Mouse (Mus musculus): Measurements from ENCODE around the gene Prpf38b. TPM values are rescaled to one million over a fixed set of nuclear protein-coding genes. Genes with fewer than 3 reads are reported as not detected.
"Not testable (repeated sequence)": the region's sequence is repeated elsewhere in the genome, so short reads cannot be mapped to it uniquely, and the experiment has no call there.

Gene Prpf38b
- polyA plus RNA-seq, 1 experiment from 2014 or later = 73.7 TPM

DNA sequence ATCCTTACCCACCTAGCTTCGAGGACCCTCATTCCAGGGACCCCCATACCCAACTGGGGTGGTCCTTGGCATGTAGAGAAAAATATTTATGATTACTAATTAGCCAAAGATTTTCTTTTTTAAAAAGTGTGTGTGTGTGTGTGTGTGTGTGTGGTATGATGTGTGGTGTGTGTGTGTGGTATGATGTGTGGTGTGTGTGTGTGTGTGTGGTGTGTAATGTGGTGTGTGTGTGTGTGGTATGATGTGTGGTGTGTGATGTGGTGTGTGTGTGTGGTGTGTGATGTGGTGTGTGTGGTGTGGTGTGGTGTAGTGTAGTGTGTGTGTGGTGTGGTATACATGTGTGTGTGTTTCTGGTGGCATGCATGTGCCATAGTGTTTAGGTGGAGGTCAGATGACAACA, 19.4 kb downstream of the Prpf38b start:
- H3K27me3 ChIP-seq (ENCODE audit: control insufficient read depth, insufficient read depth, low read length) = no peaks in the 10 kb centered on the region
- H3K9me3 ChIP-seq (ENCODE audit: control insufficient read depth, low read depth, low read length) = no peaks in the 10 kb centered on the region
- H3K36me3 ChIP-seq (ENCODE audit: control insufficient read depth, insufficient read depth, low read length) = no peaks in the 10 kb centered on the region
- no peaks in the 10 kb centered on the region for H3K4me1 ChIP-seq (ENCODE audit: control insufficient read depth, insufficient read depth, low read length)
- ATAC-seq (ENCODE audit: insufficient number of reproducible peaks, insufficient read depth, low FRiP score, low read depth) = no peak
- no peak overlapping the region for H3K4me3 ChIP-seq (ENCODE audit: low read depth, low read length)
- no peak overlapping the region for H3K9ac ChIP-seq (replicated peaks; ENCODE audit: low read depth, low read length)
- no peak overlapping the region for H3K4me2 ChIP-seq (replicated peaks; ENCODE audit: low read depth, low read length)
- H3K27ac ChIP-seq (ENCODE audit: low read length) = no peak overlapping the region
- WGBS = 93% methylated on average over 1 of the region's 1 CpGs

DNA sequence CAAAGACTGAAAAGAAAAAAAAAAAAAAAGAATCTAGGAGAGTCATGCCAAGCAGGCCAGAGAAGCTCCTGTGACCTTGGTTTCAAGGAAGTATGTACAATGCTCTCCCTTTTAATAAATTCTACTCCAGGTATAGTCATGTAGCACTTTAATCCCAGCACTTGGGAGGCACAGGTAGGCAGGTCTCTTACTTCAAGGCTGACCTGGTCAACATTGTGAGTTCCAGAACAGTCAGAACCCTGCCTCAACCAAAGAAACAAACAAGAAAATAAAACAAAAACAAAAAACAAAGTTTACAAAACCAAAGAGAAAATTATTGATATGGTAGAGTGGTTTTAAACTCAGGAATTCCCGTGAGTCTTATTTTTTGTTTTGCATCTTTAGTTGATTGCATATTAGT, 21.6 kb downstream of the Prpf38b start, which contains the start of gene Fndc7:
Gene Fndc7 (minus strand): TSS at position 101 of the 400 bp plus-strand sequence.
- Histone ChIP-seq H3K27me3 (ENCODE audit: control insufficient read depth, insufficient read depth, low read length) (no peaks in the 10 kb centered on the region), H3K9ac (replicated peaks; ENCODE audit: low read depth, low read length) (no peak within 1 kb of the TSS), H3K9me3 (ENCODE audit: control insufficient read depth, low read depth, low read length) (no peaks in the 10 kb centered on the region), H3K27ac (ENCODE audit: low read length) (no peak within 1 kb of the TSS), H3K4me3 (ENCODE audit: low read depth, low read length) (no peak within 1 kb of the TSS), H3K36me3 (ENCODE audit: control insufficient read depth, insufficient read depth, low read length) (no peaks in the 10 kb centered on the region), H3K4me1 (ENCODE audit: control insufficient read depth, insufficient read depth, low read length) (no peaks in the 10 kb centered on the region), H3K4me2 (replicated peaks; ENCODE audit: low read depth, low read length) (no peak within 1 kb of the TSS)
- ATAC-seq (ENCODE audit: insufficient number of reproducible peaks, insufficient read depth, low FRiP score, low read depth) = no peak
- 87% methylated on average over 1 of the region's 1 CpGs for WGBS

DNA sequence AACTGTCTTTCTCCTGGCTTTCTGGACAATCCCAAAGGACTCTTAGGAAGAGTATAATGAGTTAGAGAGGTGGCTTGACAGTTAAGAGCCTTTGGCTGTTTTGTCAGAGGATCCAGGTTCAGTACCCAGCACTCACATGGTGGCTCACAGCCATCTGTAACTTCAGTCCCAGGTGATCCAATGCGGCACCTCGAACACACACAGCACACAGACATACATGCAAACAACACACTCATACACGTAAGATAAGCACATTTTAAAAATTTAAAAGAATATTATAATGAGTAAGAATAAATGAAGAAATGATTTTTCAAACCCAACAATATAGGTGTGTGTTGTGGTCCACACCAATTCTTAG, 23.9 kb downstream of the Prpf38b start:
- no peak overlapping the region for H3K9ac ChIP-seq (replicated peaks; ENCODE audit: low read depth, low read length)
- H3K9me3 ChIP-seq (ENCODE audit: control insufficient read depth, low read depth, low read length) = no peaks in the 10 kb centered on the region
- WGBS = 94% methylated on average over 3 of the region's 3 CpGs
- H3K4me3 ChIP-seq (ENCODE audit: low read depth, low read length) = no peak overlapping the region
- H3K27me3 ChIP-seq (ENCODE audit: control insufficient read depth, insufficient read depth, low read length) = no peaks in the 10 kb centered on the region
- H3K4me1 ChIP-seq (ENCODE audit: control insufficient read depth, insufficient read depth, low read length) = no peaks in the 10 kb centered on the region
- no peaks in the 10 kb centered on the region for H3K36me3 ChIP-seq (ENCODE audit: control insufficient read depth, insufficient read depth, low read length)
- H3K27ac ChIP-seq (ENCODE audit: low read length) = no peak overlapping the region
- no peak overlapping the region for H3K4me2 ChIP-seq (replicated peaks; ENCODE audit: low read depth, low read length)
- ATAC-seq (ENCODE audit: insufficient number of reproducible peaks, insufficient read depth, low FRiP score, low read depth) = no peak

DNA sequence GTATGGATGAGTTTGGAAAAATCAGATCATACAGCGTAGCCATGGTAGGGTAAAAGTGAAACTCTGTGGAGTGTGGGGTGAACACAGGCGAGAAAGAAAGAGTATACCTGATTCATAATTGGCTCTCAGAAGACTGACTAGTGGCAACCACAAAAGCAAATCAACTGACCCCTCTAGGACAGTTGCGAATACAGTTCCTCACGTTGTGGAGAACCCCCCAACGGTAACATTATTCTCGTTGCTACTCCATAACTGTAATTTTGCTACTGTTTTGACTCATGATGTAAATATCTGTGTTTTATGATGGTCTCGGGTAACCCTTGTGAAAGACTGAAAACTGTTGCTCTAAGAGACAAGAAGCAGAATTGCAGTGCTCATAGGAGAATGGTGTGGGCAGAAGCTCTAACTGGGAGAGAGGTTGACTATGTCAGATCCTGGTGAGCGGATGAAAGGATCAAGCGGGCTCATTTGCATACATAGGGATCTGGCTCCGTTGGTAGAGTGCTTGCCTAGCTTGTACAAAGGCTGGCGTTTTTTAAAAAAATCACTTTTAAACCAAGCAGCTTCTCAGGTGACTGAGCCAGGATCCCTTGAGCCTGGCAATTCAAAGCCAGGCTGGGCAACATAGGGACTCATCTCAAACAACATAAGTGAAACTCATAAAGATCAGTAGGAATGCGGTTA, 24.5 kb downstream of the Prpf38b start:
- 60% methylated on average over 12 of the region's 12 CpGs for WGBS
- Histone ChIP-seq H3K4me1 (ENCODE audit: control insufficient read depth, insufficient read depth, low read length) (no peaks in the 10 kb centered on the region), H3K27ac (ENCODE audit: low read length) (peak overlapping the region; percentile 39; the same call in 1 of the 2 replicates), H3K27me3 (ENCODE audit: control insufficient read depth, insufficient read depth, low read length) (no peaks in the 10 kb centered on the region), H3K9me3 (ENCODE audit: control insufficient read depth, low read depth, low read length) (no peaks in the 10 kb centered on the region), H3K4me2 (replicated peaks; ENCODE audit: low read depth, low read length) (no peak overlapping the region), H3K36me3 (ENCODE audit: control insufficient read depth, insufficient read depth, low read length) (no peaks in the 10 kb centered on the region), H3K9ac (replicated peaks; ENCODE audit: low read depth, low read length) (no peak overlapping the region), H3K4me3 (ENCODE audit: low read depth, low read length) (no peak overlapping the region)
- ATAC-seq (ENCODE audit: insufficient number of reproducible peaks, insufficient read depth, low FRiP score, low read depth) = no peak

DNA sequence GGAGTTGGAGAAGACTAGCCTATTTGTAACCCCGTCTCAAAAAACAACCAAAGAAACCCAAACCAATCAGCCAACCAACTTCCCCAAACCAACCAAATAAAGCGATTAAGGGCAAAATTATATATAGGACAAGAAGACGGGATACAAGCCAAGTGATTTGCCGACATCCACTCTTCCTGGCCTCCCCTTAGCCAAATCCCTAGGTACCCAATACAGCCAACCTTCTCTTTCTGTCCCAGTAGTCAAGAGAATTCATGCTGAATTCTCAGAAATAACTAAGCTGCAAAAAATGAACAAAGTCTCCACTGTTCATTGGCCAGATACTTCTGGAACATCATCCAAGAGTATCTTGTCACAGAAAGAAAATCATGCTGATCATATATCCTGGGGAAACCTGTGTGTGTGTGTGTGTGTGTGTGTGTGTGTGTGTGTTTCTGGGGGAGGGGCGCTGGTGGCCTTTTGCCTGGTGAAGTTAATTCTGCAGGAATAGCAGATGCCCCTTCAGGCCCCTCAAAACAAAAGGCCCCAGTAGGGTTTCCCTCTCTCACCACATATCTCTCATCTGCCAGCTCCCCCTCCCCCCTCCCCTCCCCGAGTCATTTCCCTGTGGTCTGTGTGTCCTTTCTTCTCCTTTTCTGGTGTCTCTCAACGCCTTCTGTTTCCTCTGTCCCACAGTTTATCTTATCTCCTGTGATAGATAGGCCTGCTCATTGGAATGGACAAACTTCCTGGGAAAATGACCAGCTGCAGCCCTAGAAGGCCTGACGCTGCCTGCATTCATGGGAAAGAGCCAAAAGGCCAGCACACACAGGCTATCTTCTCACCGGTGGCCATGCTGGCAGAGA, 25.6 kb downstream of the Prpf38b start:
- Histone ChIP-seq H3K27ac (ENCODE audit: low read length) (no peak overlapping the region; the same call in 1 of the 2 replicates), H3K4me2 (replicated peaks; ENCODE audit: low read depth, low read length) (no peak overlapping the region)

DNA sequence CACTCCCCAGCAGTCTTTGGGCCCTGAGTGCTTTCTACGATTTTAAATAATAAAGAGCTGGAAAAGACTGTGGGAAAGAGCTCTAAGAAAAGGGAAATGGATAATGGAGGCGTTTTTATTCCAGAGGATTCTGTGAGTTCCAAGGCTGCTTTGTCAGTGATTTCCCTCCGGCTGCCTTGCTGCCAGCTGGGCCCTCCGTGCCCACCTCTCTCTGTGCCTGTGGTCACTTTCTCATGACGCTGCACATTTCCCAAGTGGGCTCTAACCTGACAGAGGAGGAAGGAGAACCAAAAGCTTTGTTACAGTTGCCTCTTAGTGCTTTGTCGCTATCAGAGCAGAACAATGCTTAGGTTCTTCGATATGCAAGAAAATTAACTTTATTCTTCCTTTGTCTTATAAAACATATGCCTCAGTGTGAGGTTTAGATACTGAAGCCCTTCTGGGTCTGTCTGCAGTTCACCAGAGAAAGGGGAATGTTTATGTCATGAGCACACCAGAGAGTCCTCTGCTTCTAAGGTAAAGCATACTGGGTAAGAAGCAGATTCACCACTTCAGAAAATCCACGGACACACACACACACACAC, 26.7 kb downstream of the Prpf38b start:
- Histone ChIP-seq H3K4me1 (ENCODE audit: control insufficient read depth, insufficient read depth, low read length) (peaks cover 7% of the 10 kb centered on the region; the same call in 1 of the 2 replicates), H3K27me3 (ENCODE audit: control insufficient read depth, insufficient read depth, low read length) (no peaks in the 10 kb centered on the region), H3K9me3 (ENCODE audit: control insufficient read depth, low read depth, low read length) (no peaks in the 10 kb centered on the region), H3K36me3 (ENCODE audit: control insufficient read depth, insufficient read depth, low read length) (no peaks in the 10 kb centered on the region), H3K27ac (ENCODE audit: low read length) (no peak overlapping the region), H3K4me3 (ENCODE audit: low read depth, low read length) (no peak overlapping the region), H3K4me2 (replicated peaks; ENCODE audit: low read depth, low read length) (no peak overlapping the region), H3K9ac (replicated peaks; ENCODE audit: low read depth, low read length) (no peak overlapping the region)
- no peak for ATAC-seq (ENCODE audit: insufficient number of reproducible peaks, insufficient read depth, low FRiP score, low read depth)
- 73% methylated on average over 8 of the region's 8 CpGs for WGBS

More for the DNA sequence above, 25.6 kb downstream of the Prpf38b start:
- H3K4me3 ChIP-seq (ENCODE audit: low read depth, low read length) = no peak overlapping the region
- no peak overlapping the region for H3K9ac ChIP-seq (replicated peaks; ENCODE audit: low read depth, low read length)
- peaks cover 1% of the 10 kb centered on the region; the same call in 1 of the 2 replicates for H3K4me1 ChIP-seq (ENCODE audit: control insufficient read depth, insufficient read depth, low read length)
- H3K27me3 ChIP-seq (ENCODE audit: control insufficient read depth, insufficient read depth, low read length) = no peaks in the 10 kb centered on the region
- peak; percentile 63; the same call in 1 of the 2 replicates for ATAC-seq (ENCODE audit: insufficient number of reproducible peaks, insufficient read depth, low FRiP score, low read depth)
- H3K9me3 ChIP-seq (ENCODE audit: control insufficient read depth, low read depth, low read length) = no peaks in the 10 kb centered on the region
- no peaks in the 10 kb centered on the region for H3K36me3 ChIP-seq (ENCODE audit: control insufficient read depth, insufficient read depth, low read length)
- WGBS = 46% methylated on average over 9 of the region's 9 CpGs

DNA sequence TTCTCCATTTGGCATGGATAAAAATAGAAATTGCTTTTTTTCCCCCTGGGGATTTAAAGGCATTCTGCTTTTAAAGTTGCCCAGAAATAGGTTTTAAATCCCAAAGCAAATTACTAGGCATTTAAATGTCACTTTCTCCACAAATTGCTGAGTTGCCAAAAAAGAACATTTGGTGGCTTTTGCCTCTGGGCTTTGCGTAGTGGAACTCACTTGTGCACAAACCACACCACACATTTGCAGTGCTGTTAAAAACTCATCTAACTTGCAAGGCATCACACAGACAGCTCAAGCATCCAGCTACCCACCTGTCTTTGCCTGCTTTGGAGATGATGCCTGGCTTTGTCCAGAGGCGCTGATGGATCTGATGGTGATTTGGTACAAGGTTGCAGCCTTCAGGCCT, 28.5 kb downstream of the Prpf38b start:
- H3K4me2 ChIP-seq (replicated peaks; ENCODE audit: low read depth, low read length) = no peak overlapping the region
- no peaks in the 10 kb centered on the region for H3K27me3 ChIP-seq (ENCODE audit: control insufficient read depth, insufficient read depth, low read length)
- peaks cover 7% of the 10 kb centered on the region; the same call in 1 of the 2 replicates for H3K4me1 ChIP-seq (ENCODE audit: control insufficient read depth, insufficient read depth, low read length)
- H3K9me3 ChIP-seq (ENCODE audit: control insufficient read depth, low read depth, low read length) = no peaks in the 10 kb centered on the region
- H3K27ac ChIP-seq (ENCODE audit: low read length) = no peak overlapping the region
- H3K4me3 ChIP-seq (ENCODE audit: low read depth, low read length) = no peak overlapping the region
- no peaks in the 10 kb centered on the region for H3K36me3 ChIP-seq (ENCODE audit: control insufficient read depth, insufficient read depth, low read length)
- H3K9ac ChIP-seq (replicated peaks; ENCODE audit: low read depth, low read length) = no peak overlapping the region
- no peak for ATAC-seq (ENCODE audit: insufficient number of reproducible peaks, insufficient read depth, low FRiP score, low read depth)
- 89% methylated on average over 2 of the region's 2 CpGs for WGBS

DNA sequence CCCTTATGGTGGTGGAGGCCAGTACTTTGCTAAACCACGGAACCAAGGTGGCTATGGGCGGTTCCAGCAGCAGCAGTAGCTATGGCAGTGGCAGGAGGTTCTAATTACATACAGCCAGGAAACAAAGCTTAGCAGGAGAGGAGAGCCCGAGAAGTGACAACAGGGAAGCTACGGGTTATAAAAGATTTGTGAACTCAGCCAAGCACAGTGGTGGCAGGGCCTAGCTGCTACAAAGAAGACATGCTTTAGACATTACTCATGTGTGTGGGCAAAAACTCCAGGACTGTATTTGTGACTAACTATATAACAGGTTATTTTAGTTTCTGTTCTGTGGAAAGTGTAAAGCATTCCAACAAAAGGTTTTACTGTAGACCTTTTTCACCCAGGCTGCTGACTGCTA, 29.7 kb downstream of the Prpf38b start:
- H3K9me3 ChIP-seq (ENCODE audit: control insufficient read depth, low read depth, low read length); H3K4me3 ChIP-seq (ENCODE audit: low read depth, low read length); H3K4me1 ChIP-seq (ENCODE audit: control insufficient read depth, insufficient read depth, low read length); ATAC-seq (ENCODE audit: insufficient number of reproducible peaks, insufficient read depth, low FRiP score, low read depth); H3K4me2 ChIP-seq (replicated peaks; ENCODE audit: low read depth, low read length); H3K9ac ChIP-seq (replicated peaks; ENCODE audit: low read depth, low read length); H3K36me3 ChIP-seq (ENCODE audit: control insufficient read depth, insufficient read depth, low read length); H3K27me3 ChIP-seq (ENCODE audit: control insufficient read depth, insufficient read depth, low read length): not testable (repeated sequence)
- H3K27ac ChIP-seq (ENCODE audit: low read length) = 0 out of 2 replicates have a peak overlapping the region, but pooled peaks have one; percentile 72
- 35% methylated on average over 4 of the region's 4 CpGs for WGBS

Measured in stomach, embryonic 14.5 days (tissue).